Mouse (Mus musculus): ENCODE data around the gene Ifnb1. TPM values are rescaled to one million over a fixed set of nuclear protein-coding genes. Genes with fewer than 3 reads are reported as not detected.

Gene Ifnb1
- polyA plus RNA-seq (2015; fragmentation: Nextera tagmentation; extraction: Ambion mirVana) = not detected in 2 replicates

DNA sequence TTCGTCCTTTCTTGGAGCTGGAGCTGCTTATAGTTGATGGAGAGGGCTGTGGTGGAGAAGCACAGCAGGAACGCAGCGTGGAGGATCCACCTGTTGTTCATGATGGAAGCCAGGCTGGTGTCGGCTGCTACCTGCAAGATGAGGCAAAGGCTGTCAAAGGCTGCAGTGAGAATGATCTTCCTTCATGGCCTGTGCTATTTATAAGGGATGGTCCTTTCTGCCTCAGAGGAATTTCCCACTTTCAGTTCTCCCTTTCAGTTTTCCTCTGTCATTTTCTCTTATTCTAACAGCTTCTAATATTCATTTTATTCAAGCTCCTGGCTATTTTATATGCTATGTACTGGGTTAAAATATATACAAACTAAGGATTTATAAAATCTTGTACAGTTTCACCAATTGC, at the start of gene Ifnb1:
TSS of gene Ifnb1 (minus strand) at position 101 of the 400 bp plus-strand sequence.

DNA sequence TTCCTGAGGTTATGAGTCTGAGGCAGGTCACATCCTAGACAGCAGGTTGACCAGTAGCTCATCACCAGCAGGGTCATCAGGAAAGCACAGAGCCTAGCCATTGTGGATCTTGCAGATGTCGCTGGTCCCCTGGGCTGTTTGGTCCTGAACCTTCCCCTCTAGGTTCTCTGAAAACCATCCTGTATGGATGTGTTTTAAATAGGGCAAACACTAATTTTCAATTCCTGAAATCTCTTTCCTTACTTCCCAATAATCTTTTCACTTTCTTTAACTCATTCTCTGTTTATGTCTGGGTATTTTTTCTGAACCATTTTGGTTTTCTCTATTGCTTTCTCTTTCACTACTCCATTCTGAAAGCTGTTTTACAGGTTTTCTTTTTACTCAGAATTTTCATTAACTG, 49.1 kb upstream of the Ifnb1 start, which contains the start of gene Ifna14:
TSS of gene Ifna14 (minus strand) at position 101 of the 400 bp plus-strand sequence.

DNA sequence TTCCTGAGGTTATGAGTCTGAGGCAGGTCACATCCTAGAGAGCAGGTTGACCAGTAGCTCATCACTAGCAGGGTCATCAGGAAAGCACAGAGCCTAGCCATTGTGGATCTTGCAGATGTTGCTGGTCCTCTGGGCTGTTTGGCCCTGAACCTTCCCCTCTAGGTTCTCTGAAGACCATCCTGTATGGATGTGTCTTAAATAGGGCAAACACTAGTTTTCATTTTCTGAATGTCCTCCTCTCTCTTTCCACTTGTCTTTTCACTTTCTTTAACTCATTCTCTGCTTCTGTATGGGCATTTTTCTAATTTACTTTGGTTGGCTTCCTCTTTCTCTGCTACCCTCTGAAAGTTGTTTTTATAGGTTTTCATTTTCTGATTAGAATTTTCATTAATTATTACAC, 35.6 kb upstream of the Ifnb1 start, which contains the start of gene Ifna15:
TSS of gene Ifna15 (minus strand) at position 101 of the 400 bp plus-strand sequence.

Other genes starting within 250 kb of the Ifnb1 start
- gene Hacd4, start 83.8 kb downstream of the Ifnb1 start, polyA plus RNA-seq (2015; fragmentation: Nextera tagmentation; extraction: Ambion mirVana) = 6.1 and 7.3 TPM in 2 replicates
- gene Ifna15, start 35.5 kb upstream of the Ifnb1 start, polyA plus RNA-seq (2015; fragmentation: Nextera tagmentation; extraction: Ambion mirVana) = not detected in 2 replicates
- gene Ifna14, start 49.0 kb upstream of the Ifnb1 start, polyA plus RNA-seq (2015; fragmentation: Nextera tagmentation; extraction: Ambion mirVana) = not detected in 2 replicates
- not detected in 2 replicates for gene Ifna9, start 69.6 kb upstream of the Ifnb1 start, polyA plus RNA-seq (2015; fragmentation: Nextera tagmentation; extraction: Ambion mirVana)
- gene Ifna12, start 80.6 kb upstream of the Ifnb1 start, polyA plus RNA-seq (2015; fragmentation: Nextera tagmentation; extraction: Ambion mirVana) = not detected in 2 replicates
- not detected in 2 replicates for gene C87499, start 111.6 kb upstream of the Ifnb1 start, polyA plus RNA-seq (2015; fragmentation: Nextera tagmentation; extraction: Ambion mirVana)
- not detected in 2 replicates for gene Ifna13, start 121.7 kb upstream of the Ifnb1 start, polyA plus RNA-seq (2015; fragmentation: Nextera tagmentation; extraction: Ambion mirVana)
- not detected in 2 replicates for gene Ifna16, start 154.2 kb upstream of the Ifnb1 start, polyA plus RNA-seq (2015; fragmentation: Nextera tagmentation; extraction: Ambion mirVana)
- not detected in 2 replicates for gene Ifna2, start 161.1 kb upstream of the Ifnb1 start, polyA plus RNA-seq (2015; fragmentation: Nextera tagmentation; extraction: Ambion mirVana)
- not detected in 2 replicates for gene Ifnab, start 168.6 kb upstream of the Ifnb1 start, polyA plus RNA-seq (2015; fragmentation: Nextera tagmentation; extraction: Ambion mirVana)
- gene Gm26566, start 199.0 kb upstream of the Ifnb1 start, polyA plus RNA-seq (2015; fragmentation: Nextera tagmentation; extraction: Ambion mirVana) = 0.13 and 0.36 TPM in 2 replicates
- gene Klhl9, start 199.7 kb upstream of the Ifnb1 start, polyA plus RNA-seq (2015; fragmentation: Nextera tagmentation; extraction: Ambion mirVana) = 48.9 and 52.6 TPM in 2 replicates
- not detected in 2 replicates for gene Gm13271, start 232.1 kb upstream of the Ifnb1 start, polyA plus RNA-seq (2015; fragmentation: Nextera tagmentation; extraction: Ambion mirVana)
- gene Gm13283, start 237.3 kb upstream of the Ifnb1 start, polyA plus RNA-seq (2015; fragmentation: Nextera tagmentation; extraction: Ambion mirVana) = 0.15 and 0.18 TPM in 2 replicates